Mouse (Mus musculus) spleen, adult 18-20 months (tissue): ENCODE data around the gene Cnot10.

ENCODE experiments used
- DNase-seq, 2 experiments: peaks; one replicate each; pipeline ENCODE4 v3.0.0; 2022; ENCODE audit warnings: mixed read lengths in 2 of 2

The Cnot10 gene

DNA sequence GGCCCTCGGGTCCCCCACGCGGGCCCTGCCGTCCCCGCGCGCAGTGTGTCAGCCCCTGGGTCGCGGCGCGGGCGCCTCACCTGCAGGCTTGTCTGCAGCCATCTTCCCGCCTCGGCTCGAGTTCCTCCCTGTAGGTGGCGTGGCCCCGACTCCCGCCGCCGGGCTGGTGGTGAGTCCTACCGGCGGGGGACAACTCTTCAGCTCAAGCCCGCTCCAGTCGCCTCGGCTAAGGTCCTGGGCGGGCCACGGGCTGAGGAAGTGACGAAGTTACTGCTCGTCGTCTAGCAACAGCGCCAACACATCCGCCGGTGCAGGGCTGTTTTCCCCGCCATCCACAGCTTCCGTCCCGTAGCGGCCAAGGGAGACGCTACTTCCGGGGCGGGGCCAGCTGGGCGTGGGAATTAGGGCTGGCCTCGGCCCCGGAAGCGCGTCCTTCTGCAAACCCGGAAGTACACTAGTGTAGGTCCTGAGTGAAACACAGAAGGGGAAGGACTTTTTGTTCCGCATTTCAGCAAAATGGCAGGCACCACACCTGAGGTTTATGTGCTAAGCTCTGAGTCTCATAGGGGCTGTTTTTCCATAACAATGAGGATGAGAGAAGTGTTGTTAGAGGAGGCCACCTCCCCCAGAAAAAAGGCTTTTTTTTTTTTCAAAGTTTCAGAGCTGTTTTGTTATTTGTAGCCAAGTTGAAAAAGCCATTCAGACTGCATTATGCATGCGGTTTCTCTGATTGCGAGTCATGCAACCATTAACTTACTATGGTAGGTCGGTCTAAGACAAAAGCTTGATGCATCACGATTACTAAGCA lies at the start of gene Cnot10:
Gene Cnot10, minus strand, starts transcription at position 346 of the 808 bp plus-strand sequence.
- peak; percentile 96 to 99 for DNase-seq

DNA sequence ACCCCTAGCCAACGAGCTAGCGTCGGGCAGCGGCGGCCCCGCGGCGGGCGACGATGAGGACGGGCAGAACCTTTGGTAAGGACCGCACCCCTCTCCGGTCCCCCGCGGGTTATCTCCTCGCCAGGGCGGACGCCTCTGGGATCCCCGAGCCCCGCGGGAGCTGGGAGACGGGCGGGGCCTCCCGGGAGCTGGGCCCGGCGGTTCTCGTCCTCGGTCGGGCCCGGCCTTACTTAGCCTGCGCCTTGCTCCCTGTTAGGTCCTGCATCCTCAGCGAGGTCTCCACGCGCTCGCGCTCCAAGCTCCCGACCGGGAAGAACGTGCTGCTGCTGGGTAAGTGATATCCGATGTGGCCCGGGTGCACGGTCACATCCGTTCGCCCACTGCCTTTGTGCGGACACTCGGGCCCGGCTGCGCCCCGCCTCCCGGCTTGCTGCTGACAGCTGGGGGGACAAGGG lies 49.0 kb upstream of the Cnot10 start:
- DNase-seq = no peak

GRCm38 (mm10) chr9:114688252-114688952 lies 48.4 kb upstream of the Cnot10 start, which contains the start of gene Dync1li1:
TSS of gene Dync1li1 (plus strand) at chr9:114688790.
- DNase-seq = peak; percentile 95 to 98

GRCm38 (mm10) chr9:114687639-114688038 lies 47.7 kb upstream of the Cnot10 start:
- DNase-seq = no peak

GRCm38 (mm10) chr9:114686245-114686644 lies 46.3 kb upstream of the Cnot10 start:
- DNase-seq = no peak

- DNase-seq = no peak
Observed at GRCm38 (mm10) chr9:114682193-114682592, 42.2 kb upstream of the Cnot10 start.

DNA sequence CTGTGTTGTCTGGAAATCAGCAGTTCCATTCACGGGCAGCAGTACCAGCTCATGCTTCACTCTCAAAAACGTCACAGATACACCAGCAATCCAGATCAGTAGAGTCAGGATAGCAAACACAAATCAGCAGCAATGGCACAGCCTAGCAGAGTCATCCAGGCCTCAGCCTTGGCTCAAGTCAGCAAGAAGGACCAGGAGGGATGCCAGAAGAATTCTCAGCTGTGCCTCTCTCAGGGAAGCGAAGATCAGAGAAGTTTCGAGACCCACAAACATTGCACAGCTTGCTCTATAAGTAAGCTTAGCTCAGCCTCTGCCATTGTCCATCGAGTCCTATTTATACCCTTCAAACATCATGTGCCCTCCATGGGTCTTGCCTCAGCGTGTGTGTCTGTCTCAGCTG lies 40.5 kb upstream of the Cnot10 start:
- no peak for DNase-seq

DNA sequence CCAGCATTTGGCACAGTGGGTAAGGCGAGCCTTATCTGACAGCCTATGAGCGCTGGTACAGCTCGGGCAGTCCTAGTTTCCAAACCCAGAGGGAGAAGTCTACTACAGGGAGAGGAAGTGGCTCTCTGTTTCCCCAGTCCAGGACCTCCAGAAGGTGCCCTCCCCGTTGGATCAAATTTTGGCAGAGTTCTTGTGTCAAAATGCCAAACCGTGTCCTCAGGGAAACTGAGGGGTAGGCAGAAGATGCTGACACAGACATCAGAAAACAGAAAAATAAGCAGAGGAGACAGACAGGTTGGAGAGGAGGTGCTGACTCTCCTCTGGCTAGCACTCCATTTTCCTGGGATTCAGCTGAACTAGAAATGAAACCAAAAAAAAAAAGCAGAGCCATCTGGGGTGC lies 40.0 kb upstream of the Cnot10 start:
- no peak for DNase-seq

DNA sequence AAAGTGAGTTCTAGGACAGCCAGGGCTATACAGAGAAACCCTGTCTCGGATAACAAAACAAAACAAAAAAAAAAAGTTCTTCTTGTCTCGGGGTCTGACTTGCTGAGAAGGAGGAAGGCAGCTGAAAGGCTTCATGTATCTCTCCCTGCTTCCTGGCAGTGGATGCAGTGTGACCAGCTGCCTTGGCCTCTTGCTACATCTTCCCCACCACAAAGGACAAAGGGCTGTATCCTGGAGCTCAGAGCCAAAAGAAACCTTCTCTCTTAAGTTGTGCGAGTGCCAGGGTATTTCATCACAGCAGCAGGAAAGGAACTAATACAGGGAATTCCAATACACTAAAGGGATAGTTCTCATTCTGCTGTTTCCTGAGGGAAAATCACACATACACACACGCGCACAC lies 38.6 kb upstream of the Cnot10 start:
- no peak for DNase-seq

DNA sequence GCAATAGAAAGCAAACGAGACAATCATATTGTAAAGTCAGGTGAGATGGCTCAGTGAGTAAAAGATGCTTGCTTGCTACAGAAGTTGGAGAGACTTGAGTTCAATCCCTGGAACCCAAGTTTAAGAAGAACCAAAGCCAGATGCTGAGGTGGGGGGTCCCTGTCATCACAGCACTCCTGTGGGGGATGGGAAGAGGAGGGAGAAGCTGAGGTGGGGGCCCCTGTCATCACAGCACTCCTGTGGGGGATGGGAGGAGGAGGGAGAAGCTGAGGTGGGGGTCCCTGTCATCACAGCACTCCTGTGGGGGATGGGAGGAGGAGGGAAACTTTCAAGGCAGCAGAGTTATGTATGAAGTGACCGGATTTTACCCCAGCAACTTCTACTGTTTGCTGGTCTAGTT lies 33.6 kb upstream of the Cnot10 start:
- no peak for DNase-seq

DNA sequence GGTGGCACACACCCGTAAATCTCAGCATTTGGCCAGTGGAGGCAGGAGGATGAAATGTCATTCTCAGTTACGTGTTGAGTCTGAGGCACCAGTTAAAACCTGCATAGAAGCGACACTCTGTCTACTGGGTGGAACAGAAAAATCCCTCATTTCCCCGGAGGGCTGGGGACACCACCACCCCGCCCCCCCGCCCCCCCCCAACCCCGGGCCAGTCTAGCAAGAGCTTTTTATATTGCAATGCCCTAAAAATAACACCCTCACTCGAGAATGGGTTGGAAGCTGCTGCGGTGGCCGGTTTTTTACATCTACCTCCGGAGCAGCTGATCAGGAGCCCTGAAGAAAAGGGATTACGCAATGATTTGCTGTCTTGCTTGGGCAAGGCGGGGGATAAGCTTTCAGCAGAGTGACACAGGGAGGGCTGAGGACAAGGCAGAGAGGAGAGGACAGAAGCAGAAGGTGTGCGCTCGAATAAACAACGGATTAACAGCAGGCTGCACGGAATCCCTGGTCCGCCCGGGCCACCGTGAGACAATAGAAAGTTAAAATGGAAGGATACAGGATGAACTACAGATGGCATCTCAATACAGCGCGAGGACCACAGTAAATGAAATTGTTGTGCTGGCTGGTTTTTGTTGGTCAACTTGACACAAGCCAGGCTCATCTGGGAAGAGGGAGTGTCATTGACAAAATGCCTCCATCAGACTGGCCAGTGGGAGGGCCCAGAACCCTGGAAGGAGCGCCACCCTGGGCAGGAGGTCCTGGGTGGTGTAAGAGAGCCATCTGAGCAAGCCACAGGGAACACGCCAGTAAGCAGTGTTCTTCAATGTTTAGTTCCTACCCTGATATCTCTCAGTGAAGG lies 32.9 kb upstream of the Cnot10 start:
- DNase-seq = no peak

DNA sequence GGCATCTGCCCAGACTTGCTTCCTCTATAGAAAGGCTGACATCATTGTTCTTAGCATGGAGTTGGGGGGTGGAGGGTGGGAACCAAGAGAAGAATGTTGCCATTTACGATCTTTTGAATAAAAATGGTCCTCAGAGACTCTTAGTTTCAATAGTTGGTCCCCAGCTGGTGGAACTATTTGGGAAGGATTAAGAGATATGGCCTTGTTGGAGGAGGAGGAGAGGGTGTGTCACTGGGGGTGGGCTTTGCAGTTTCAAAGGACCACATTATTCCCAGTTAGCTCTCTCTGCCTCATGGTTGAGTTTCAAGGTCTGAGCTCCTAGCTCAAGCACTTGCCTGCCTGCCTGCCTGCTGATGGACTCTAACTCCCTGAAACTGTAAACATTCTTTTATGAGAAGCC lies 32.0 kb upstream of the Cnot10 start:
- no peak for DNase-seq

DNA sequence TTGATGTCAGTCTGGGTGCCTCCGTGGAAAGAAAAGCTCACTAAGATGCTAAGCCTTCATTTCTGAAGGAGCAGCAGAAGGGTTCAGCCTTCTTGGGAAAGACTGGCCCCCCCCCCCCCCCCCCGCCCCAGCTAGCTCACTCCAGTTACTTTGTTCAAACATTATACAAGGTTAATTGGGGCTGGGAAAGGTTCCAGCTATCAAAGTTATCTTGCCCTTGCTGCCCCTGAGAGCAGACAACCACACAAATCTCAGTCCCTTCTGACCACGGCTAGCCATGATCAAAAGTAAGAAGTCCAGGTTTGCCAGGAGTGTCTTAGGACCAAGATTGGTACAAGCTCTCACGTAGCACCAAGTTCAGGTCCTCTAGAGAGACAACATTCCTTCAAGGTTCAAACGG lies 29.0 kb upstream of the Cnot10 start:
- DNase-seq = no peak

GRCm38 (mm10) chr9:114668047-114668446 lies 28.1 kb upstream of the Cnot10 start:
- DNase-seq = no peak

DNA sequence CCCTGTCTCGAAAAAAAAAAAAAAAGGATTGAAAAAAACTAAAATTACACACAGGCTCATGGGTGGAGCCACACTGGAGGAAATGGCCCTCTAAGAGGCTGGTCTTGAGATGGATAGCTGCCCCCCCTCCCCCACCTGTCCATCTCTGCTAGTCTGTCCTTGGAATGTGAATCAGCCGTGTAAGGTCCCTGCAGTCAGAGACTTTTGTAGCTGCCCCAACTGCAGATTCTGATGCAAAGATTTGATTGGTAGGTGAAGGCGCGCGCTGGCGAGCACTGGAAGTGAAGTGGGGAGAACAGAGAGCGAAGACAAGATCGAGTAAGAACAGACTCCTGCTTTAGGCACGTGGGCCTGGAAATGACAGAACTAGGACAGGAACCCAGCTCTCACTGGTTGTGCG lies 26.9 kb upstream of the Cnot10 start:
- DNase-seq = no peak

GRCm38 (mm10) chr9:114663782-114664181 lies 23.8 kb upstream of the Cnot10 start:
- no peak for DNase-seq

DNA sequence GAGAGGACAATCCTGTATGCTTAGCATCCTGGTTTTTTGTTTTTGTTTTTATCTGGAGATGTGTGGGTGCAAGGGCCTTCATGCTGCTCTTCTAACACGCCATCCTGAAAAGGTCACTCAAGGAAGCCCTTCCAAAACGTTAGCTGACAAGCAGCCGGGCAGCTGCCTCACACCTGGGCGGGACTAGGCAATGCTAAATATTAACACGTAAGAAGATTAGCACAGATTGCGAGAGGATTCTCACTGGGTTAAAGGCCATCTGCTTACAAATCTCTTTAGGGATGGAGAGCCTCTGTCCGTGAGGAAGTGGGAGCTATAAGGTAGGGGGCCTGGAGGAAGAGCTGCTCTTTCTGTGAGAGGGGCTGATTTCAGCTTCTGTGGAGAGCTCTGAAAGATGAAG lies 22.0 kb upstream of the Cnot10 start:
- DNase-seq = no peak

- DNase-seq = no peak
Observed at GRCm38 (mm10) chr9:114660983-114661382, 21.0 kb upstream of the Cnot10 start.

- no peak for DNase-seq
Observed at GRCm38 (mm10) chr9:114660506-114660905, 20.5 kb upstream of the Cnot10 start.

DNA sequence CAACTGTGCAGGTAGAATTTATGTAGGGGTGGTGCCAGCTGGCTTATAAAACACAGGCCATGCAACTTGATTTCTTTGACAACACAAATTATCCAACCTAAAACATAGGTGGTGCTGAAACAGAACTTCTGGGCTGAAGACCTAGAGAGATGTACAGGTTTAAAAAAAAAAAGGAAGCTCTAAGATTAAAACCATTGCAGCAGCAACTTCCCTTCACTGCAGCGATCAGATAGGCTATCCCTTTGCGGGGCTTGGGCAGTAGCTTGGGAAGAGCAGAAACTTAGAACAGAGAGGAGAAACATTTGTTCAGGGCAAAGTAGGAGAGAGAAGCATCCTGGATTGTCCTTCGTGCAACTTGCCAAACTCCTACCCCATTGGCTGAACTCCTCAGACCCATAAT lies 16.7 kb upstream of the Cnot10 start:
- no peak for DNase-seq

GRCm38 (mm10) chr9:114655356-114655755 lies 15.4 kb upstream of the Cnot10 start:
- DNase-seq = no peak

GRCm38 (mm10) chr9:114650938-114651634 lies 11.1 kb upstream of the Cnot10 start:
- DNase-seq = no peak

DNA sequence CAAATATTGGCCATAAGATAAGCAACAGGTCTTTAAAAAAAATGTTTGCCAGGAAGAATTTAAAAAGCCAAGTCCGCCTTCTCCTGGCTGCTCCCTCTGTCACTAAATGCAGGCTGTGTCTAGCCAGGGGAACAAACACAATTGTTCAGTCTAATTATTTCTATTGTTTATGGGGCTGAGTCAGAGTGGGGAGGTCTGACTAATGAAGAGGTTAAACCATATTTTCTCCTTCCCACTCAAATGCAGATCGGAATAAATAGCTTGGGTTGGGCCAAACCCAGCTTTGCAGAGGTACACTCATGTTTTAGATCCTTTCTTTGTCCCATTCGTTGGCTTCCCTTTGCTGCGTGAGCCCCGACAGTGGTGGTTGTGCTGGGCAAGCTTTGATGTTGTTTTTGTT lies 9.4 kb upstream of the Cnot10 start:
- no peak for DNase-seq
